Mouse (Mus musculus): ENCODE data around the gene Canx. TPM values are rescaled to one million over a fixed set of nuclear protein-coding genes. Genes with fewer than 3 reads are reported as not detected.

Gene Canx
- 161 TPM for polyA plus RNA-seq (2017; shearing (Covaris generic))

GRCm38 (mm10) chr11:50325496-50326301 lies at the start of gene Canx:
Gene Canx (minus strand): TSS chr11:50325673.

GRCm38 (mm10) chr11:50354162-50354561 lies 28.7 kb upstream of the Canx start, which contains the start of gene Cby3:
Gene Cby3 (plus strand): TSS chr11:50354462.

GRCm38 (mm10) chr11:50292190-50292855 lies 33.1 kb downstream of the Canx start, which contains the start of gene Maml1:
Gene Maml1 (minus strand): TSS chr11:50292311.

Other genes starting within 250 kb of the Canx start
- gene Tbc1d9b, start 194.3 kb downstream of the Canx start, polyA plus RNA-seq (2017; shearing (Covaris generic)), result 51.4 TPM
- 1.2 TPM for gene Mrnip, start 151.2 kb downstream of the Canx start, polyA plus RNA-seq (2017; shearing (Covaris generic))
- 1,186 TPM for gene Sqstm1, start 114.8 kb downstream of the Canx start, polyA plus RNA-seq (2017; shearing (Covaris generic))
- 10.3 TPM for gene Mgat4b, start 114.8 kb downstream of the Canx start, polyA plus RNA-seq (2017; shearing (Covaris generic))
- gene Ltc4s, start 87.1 kb downstream of the Canx start, polyA plus RNA-seq (2017; shearing (Covaris generic)), result 0.63 TPM
- gene Maml1, start 33.4 kb downstream of the Canx start, polyA plus RNA-seq (2017; shearing (Covaris generic)), result 5.4 TPM
- not detected for gene Cby3, start 28.8 kb upstream of the Canx start, polyA plus RNA-seq (2017; shearing (Covaris generic))
- 314 TPM for gene Hnrnph1, start 51.3 kb upstream of the Canx start, polyA plus RNA-seq (2017; shearing (Covaris generic))
- 19.2 TPM for gene Rufy1, start 105.5 kb upstream of the Canx start, polyA plus RNA-seq (2017; shearing (Covaris generic))